Comparison of ENCODE assay signal across 9 mouse cellular contexts in the genomic region with DNA sequence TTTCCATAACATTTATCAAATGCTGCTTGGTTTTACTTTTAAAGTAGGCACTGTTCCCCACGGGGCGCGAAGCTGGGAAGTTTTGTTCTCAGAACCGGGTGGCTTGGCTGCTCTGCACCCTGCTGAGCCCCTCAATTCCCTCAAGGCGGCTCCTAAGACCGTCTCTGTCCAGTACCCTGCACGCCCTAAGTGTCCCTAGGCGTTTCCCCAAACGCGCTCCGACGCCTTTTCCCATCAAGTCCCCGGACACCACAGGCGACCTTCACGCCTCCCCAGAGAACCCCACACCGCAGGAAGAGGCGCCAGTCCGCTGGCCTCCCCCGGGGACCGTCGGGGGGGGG. TPM values are rescaled to one million over a fixed set of nuclear protein-coding genes. Genes with fewer than 3 reads are reported as not detected.
DNase-seq lines count a peak whose midpoint lies in the region; ATAC-seq and TF ChIP-seq lines count a peak whose summit lies in the region.
"Had no signal": no experiment of that assay in that cellular context is flagged by ENCODE, and none has a peak within 500 bp of the region (broad histone marks: within the 10 kb centered on the region; RNA-seq: fewer than 3 reads in every experiment).

No protein-coding gene starts in this region.

- peak; percentile 39; the same call in 1 of the 2 replicates for ATAC-seq in heart, embryonic 11.5 days (replicated peaks; ENCODE audit: insufficient number of reproducible peaks, low FRiP score, low TSS enrichment)
- ATAC-seq in embryonic facial prominence, embryonic 15.5 days (ENCODE audit: insufficient number of reproducible peaks, low FRiP score, low TSS enrichment, low read depth): no peak
- 0 out of 2 replicates have a peak, but pooled peaks have one; percentile 38 for ATAC-seq in limb, embryonic 13.5 days (ENCODE audit: low FRiP score, low read depth)
- no peak for ATAC-seq in stomach, embryonic 15.5 days (ENCODE audit: insufficient read depth, low FRiP score, low read depth)
- no peak for ATAC-seq in monocyte, adult 5-6 weeks (replicated peaks; ENCODE audit: insufficient number of reproducible peaks, low FRiP score, low TSS enrichment, poor library complexity, severe bottlenecking)

- H3K36me3 ChIP-seq in heart, embryonic 11.5 days (ENCODE audit: control insufficient read depth, insufficient read depth, low read length): no peaks in the 10 kb centered on the region
- no peaks in the 10 kb centered on the region for H3K36me3 ChIP-seq in E14TG2a.4 (ENCODE audit: insufficient read depth, low read length)
- H3K36me3 ChIP-seq in embryonic facial prominence, embryonic 15.5 days: no peaks in the 10 kb centered on the region
- H3K36me3 ChIP-seq in limb, embryonic 13.5 days: no peaks in the 10 kb centered on the region
- no peaks in the 10 kb centered on the region for H3K36me3 ChIP-seq in stomach, embryonic 15.5 days
- H3K36me3 ChIP-seq: G1E had no signal

- peaks cover 5% of the 10 kb centered on the region for H3K4me1 ChIP-seq in heart, embryonic 11.5 days (ENCODE audit: control insufficient read depth, insufficient read depth, low read length)
- peaks cover 26% of the 10 kb centered on the region for H3K4me1 ChIP-seq in E14TG2a.4 (replicated peaks; ENCODE audit: low read depth, low read length)
- peaks cover 21% of the 10 kb centered on the region for H3K4me1 ChIP-seq in embryonic facial prominence, embryonic 15.5 days
- H3K4me1 ChIP-seq in limb, embryonic 13.5 days: peaks cover 19% of the 10 kb centered on the region
- peaks cover 13% of the 10 kb centered on the region for H3K4me1 ChIP-seq in stomach, embryonic 15.5 days

- peak overlapping the region; percentile 65 for H3K4me3 ChIP-seq in heart, embryonic 11.5 days (ENCODE audit: low read depth, low read length)
- H3K4me3 ChIP-seq in E14TG2a.4 (replicated peaks; ENCODE audit: low read length): peak overlapping the region; percentile 85
- H3K4me3 ChIP-seq in embryonic facial prominence, embryonic 15.5 days (replicated peaks): peak overlapping the region; percentile 61
- H3K4me3 ChIP-seq in limb, embryonic 13.5 days: peak overlapping the region; percentile 63
- H3K4me3 ChIP-seq in stomach, embryonic 15.5 days (replicated peaks): peak overlapping the region; percentile 57

- peak overlapping the region; percentile 97 for H3K4me2 ChIP-seq in heart, embryonic 11.5 days
- peak overlapping the region; percentile 100 for H3K4me2 ChIP-seq in embryonic facial prominence, embryonic 15.5 days (replicated peaks)
- peak overlapping the region; percentile 99 for H3K4me2 ChIP-seq in limb, embryonic 13.5 days (replicated peaks)
- peak overlapping the region; percentile 99 for H3K4me2 ChIP-seq in stomach, embryonic 15.5 days

- TF ChIP-seq CTCF in E14TG2a.4 (conservative IDR thresholded peaks at IDR 0.05; ENCODE audit: low read length): no peak

- H3K27ac ChIP-seq in heart, embryonic 11.5 days (ENCODE audit: low read depth, low read length): no peak overlapping the region
- H3K27ac ChIP-seq in embryonic facial prominence, embryonic 15.5 days (replicated peaks): no peak overlapping the region
- no peak overlapping the region for H3K27ac ChIP-seq in limb, embryonic 13.5 days
- no peak overlapping the region for H3K27ac ChIP-seq in stomach, embryonic 15.5 days

- under 1% methylated on average over 15 of the region's 21 CpGs for WGBS in heart, embryonic 11.5 days (ENCODE audit: insufficient replicate concordance)
- WGBS in embryonic facial prominence, embryonic 15.5 days: 3% methylated on average over 21 of the region's 21 CpGs
- under 1% methylated on average over 16 of the region's 21 CpGs for WGBS in limb, embryonic 13.5 days
- under 1% methylated on average over 20 of the region's 21 CpGs for WGBS in stomach, embryonic 15.5 days

- H3K27me3 ChIP-seq in heart, embryonic 11.5 days (ENCODE audit: control insufficient read depth, insufficient read depth, low read length): peaks cover 45% of the 10 kb centered on the region
- H3K27me3 ChIP-seq in E14TG2a.4 (ENCODE audit: insufficient read depth, low read length): peaks cover 53% of the 10 kb centered on the region
- H3K27me3 ChIP-seq in embryonic facial prominence, embryonic 15.5 days: peaks cover 40% of the 10 kb centered on the region
- peaks cover 73% of the 10 kb centered on the region for H3K27me3 ChIP-seq in limb, embryonic 13.5 days
- H3K27me3 ChIP-seq in stomach, embryonic 15.5 days (replicated peaks): peaks cover 38% of the 10 kb centered on the region

- H3K9me3 ChIP-seq in heart, embryonic 11.5 days (replicated peaks; ENCODE audit: control insufficient read depth, low read length): no peaks in the 10 kb centered on the region
- 0 out of 2 replicates have a peak, but pooled peaks cover 4% of the 10 kb centered on the region for H3K9me3 ChIP-seq in E14TG2a.4 (ENCODE audit: low read length)
- no peaks in the 10 kb centered on the region for H3K9me3 ChIP-seq in embryonic facial prominence, embryonic 15.5 days (replicated peaks)
- no peaks in the 10 kb centered on the region for H3K9me3 ChIP-seq in limb, embryonic 13.5 days
- no peaks in the 10 kb centered on the region for H3K9me3 ChIP-seq in stomach, embryonic 15.5 days

- no peak for DNase-seq in heart, adult 9 months (ENCODE audit: low spot score in 2 of 2)
- no peak for DNase-seq in layer of hippocampus, adult 18-20 months (ENCODE audit: low spot score in 2 of 2)

- peak overlapping the region; percentile 47 for H3K9ac ChIP-seq in heart, embryonic 11.5 days (ENCODE audit: low read depth, low read length)
- H3K9ac ChIP-seq in embryonic facial prominence, embryonic 15.5 days: no peak overlapping the region
- H3K9ac ChIP-seq in limb, embryonic 13.5 days: peak overlapping the region; percentile 62
- no peak overlapping the region for H3K9ac ChIP-seq in stomach, embryonic 15.5 days

RNA-seq across cellular contexts. Expression of a gene that starts 0.3 kb away (rescaled TPM):
- 1.5 and 1.7 TPM in 2 replicates for polyA plus RNA-seq in heart, embryonic 11.5 days (2014; fragmentation: Nextera tagmentation; extraction: Ambion mirVana)
- 10.6 and 12.4 TPM in 2 replicates for polyA plus RNA-seq in embryonic facial prominence, embryonic 15.5 days (2015; fragmentation: Nextera tagmentation; extraction: Ambion mirVana)
- polyA plus RNA-seq in limb, embryonic 13.5 days (2015; fragmentation: Nextera tagmentation; extraction: Ambion mirVana): 3.4 and 4.5 TPM in 2 replicates
- polyA plus RNA-seq in stomach, embryonic 15.5 days (2015; fragmentation: Nextera tagmentation; extraction: Ambion mirVana): 2.4 and 3.3 TPM in 2 replicates
- 1 to 10 TPM; 3.2 to 4.0 TPM for total RNA-seq in layer of hippocampus, adult 18-20 months (2021)
- total RNA-seq in monocyte, adult 5-6 weeks (2017): 0.58 TPM in 1 of 3 replicates, not detected in the others
- total RNA-seq: G1E had no signal
- polyA plus RNA-seq: G1E had no signal

Comparison
In these comparisons a context has a peak if more than half of its experiments do, and no peak if none do; other contexts are left out.
1. ATAC-seq: peak in heart, embryonic 11.5 days (single experiment) and limb, embryonic 13.5 days (single experiment); none in embryonic facial prominence, embryonic 15.5 days (single experiment), stomach, embryonic 15.5 days (single experiment) and monocyte, adult 5-6 weeks (single experiment).
2. H3K9ac ChIP-seq: peak in heart, embryonic 11.5 days (single experiment) and limb, embryonic 13.5 days (single experiment); none in embryonic facial prominence, embryonic 15.5 days (single experiment) and stomach, embryonic 15.5 days (single experiment).
3. Peak in every context shown above with its lines, with median percentiles within 50 percentile points of each other: H3K4me2 ChIP-seq and H3K4me3 ChIP-seq.